Mouse (Mus musculus): ENCODE results near the gene Fbxw4. TPM values are rescaled to one million over a fixed set of nuclear protein-coding genes. Genes with fewer than 3 reads are reported as not detected.
A peak's percentile ranks its signal among the peaks of the same experiment; 100 is the strongest.

Gene Fbxw4
- polyA plus RNA-seq, 1 experiment from 2014 or later, result 8.1 TPM

GRCm38 (mm10) chr19:45586850-45587249 lies 73.3 kb downstream of the Fbxw4 start:
- DNase-seq (peak; percentile 47), ATAC-seq (ENCODE audit: low FRiP score, low TSS enrichment) (no peak)
- Histone ChIP-seq H3K4me3 (replicated peaks; ENCODE audit: low read depth, low read length) (no peak overlapping the region), H3K9me3 (ENCODE audit: control insufficient read depth, low read length) (no peaks in the 10 kb centered on the region), H3K4me2 (ENCODE audit: low read length) (no peak overlapping the region), H3K27ac (replicated peaks; ENCODE audit: low read depth, low read length) (no peak overlapping the region), H3K9ac (replicated peaks; ENCODE audit: low read length) (no peak overlapping the region), H3K4me1 (ENCODE audit: control insufficient read depth, insufficient read depth, low read length) (no peaks in the 10 kb centered on the region), H3K36me3 (ENCODE audit: control insufficient read depth, insufficient read depth, low read length) (peaks cover 8% of the 10 kb centered on the region; the same call in 1 of the 2 replicates), H3K27me3 (ENCODE audit: control insufficient read depth, insufficient read depth, low read length) (peaks cover 7% of the 10 kb centered on the region; the same call in 1 of the 2 replicates)
- WGBS, result 18% methylated on average over 3 of the region's 3 CpGs

- Histone ChIP-seq H3K36me3 (ENCODE audit: control insufficient read depth, insufficient read depth, low read length) (0 out of 2 replicates have a peak, but pooled peaks cover 5% of the 10 kb centered on the region), H3K9ac (replicated peaks; ENCODE audit: low read length) (no peak overlapping the region), H3K9me3 (ENCODE audit: control insufficient read depth, low read length) (no peaks in the 10 kb centered on the region), H3K4me1 (ENCODE audit: control insufficient read depth, insufficient read depth, low read length) (peaks cover 6% of the 10 kb centered on the region; the same call in 1 of the 2 replicates), H3K4me2 (ENCODE audit: low read length) (no peak overlapping the region), H3K27ac (replicated peaks; ENCODE audit: low read depth, low read length) (no peak overlapping the region), H3K27me3 (ENCODE audit: control insufficient read depth, insufficient read depth, low read length) (peaks cover 7% of the 10 kb centered on the region; the same call in 1 of the 2 replicates), H3K4me3 (replicated peaks; ENCODE audit: low read depth, low read length) (no peak overlapping the region)
- 70% methylated on average over 9 of the region's 9 CpGs for WGBS
- ATAC-seq (ENCODE audit: low FRiP score, low TSS enrichment) (no peak), DNase-seq (no peak)
These were observed 75.1 kb downstream of the Fbxw4 start for GRCm38 (mm10) chr19:45584856-45585620.

GRCm38 (mm10) chr19:45583136-45583535 lies 77.0 kb downstream of the Fbxw4 start:
- H3K4me2 ChIP-seq (ENCODE audit: low read length), result no peak overlapping the region
- peaks cover 7% of the 10 kb centered on the region; the same call in 1 of the 2 replicates for H3K27me3 ChIP-seq (ENCODE audit: control insufficient read depth, insufficient read depth, low read length)
- H3K9me3 ChIP-seq (ENCODE audit: control insufficient read depth, low read length), result no peaks in the 10 kb centered on the region
- WGBS, result 88% methylated on average over 6 of the region's 6 CpGs
- H3K4me1 ChIP-seq (ENCODE audit: control insufficient read depth, insufficient read depth, low read length), result peaks cover 9% of the 10 kb centered on the region; the same call in 1 of the 2 replicates
- no peak overlapping the region for H3K9ac ChIP-seq (replicated peaks; ENCODE audit: low read length)
- H3K36me3 ChIP-seq (ENCODE audit: control insufficient read depth, insufficient read depth, low read length), result peaks cover 18% of the 10 kb centered on the region
- no peak overlapping the region for H3K4me3 ChIP-seq (replicated peaks; ENCODE audit: low read depth, low read length)
- DNase-seq (no peak), ATAC-seq (ENCODE audit: low FRiP score, low TSS enrichment) (no peak)
- H3K27ac ChIP-seq (replicated peaks; ENCODE audit: low read depth, low read length), result no peak overlapping the region

GRCm38 (mm10) chr19:45582161-45582560 lies 78.0 kb downstream of the Fbxw4 start:
- WGBS, result 8% methylated on average over 8 of the region's 8 CpGs

GRCm38 (mm10) chr19:45581257-45581656 lies 78.9 kb downstream of the Fbxw4 start:
- no peak overlapping the region for H3K4me3 ChIP-seq (replicated peaks; ENCODE audit: low read depth, low read length)
- peaks cover 32% of the 10 kb centered on the region for H3K36me3 ChIP-seq (ENCODE audit: control insufficient read depth, insufficient read depth, low read length)
- peaks cover 9% of the 10 kb centered on the region; the same call in 1 of the 2 replicates for H3K4me1 ChIP-seq (ENCODE audit: control insufficient read depth, insufficient read depth, low read length)
- H3K9me3 ChIP-seq (ENCODE audit: control insufficient read depth, low read length), result no peaks in the 10 kb centered on the region
- H3K9ac ChIP-seq (replicated peaks; ENCODE audit: low read length), result no peak overlapping the region
- no peak overlapping the region for H3K27ac ChIP-seq (replicated peaks; ENCODE audit: low read depth, low read length)
- no peak overlapping the region for H3K4me2 ChIP-seq (ENCODE audit: low read length)
- ATAC-seq (ENCODE audit: low FRiP score, low TSS enrichment), result no peak
- peak; percentile 55 for DNase-seq
- WGBS, result 61% methylated on average over 3 of the region's 3 CpGs
- H3K27me3 ChIP-seq (ENCODE audit: control insufficient read depth, insufficient read depth, low read length), result peaks cover 6% of the 10 kb centered on the region; the same call in 1 of the 2 replicates

More at GRCm38 (mm10) chr19:45582161-45582560, 78.0 kb downstream of the Fbxw4 start:
- H3K4me1 ChIP-seq (ENCODE audit: control insufficient read depth, insufficient read depth, low read length), result peaks cover 9% of the 10 kb centered on the region; the same call in 1 of the 2 replicates
- DNase-seq (no peak), ATAC-seq (ENCODE audit: low FRiP score, low TSS enrichment) (no peak)
- peaks cover 11% of the 10 kb centered on the region; the same call in 1 of the 2 replicates for H3K27me3 ChIP-seq (ENCODE audit: control insufficient read depth, insufficient read depth, low read length)
- H3K4me2 ChIP-seq (ENCODE audit: low read length), result no peak overlapping the region
- H3K27ac ChIP-seq (replicated peaks; ENCODE audit: low read depth, low read length), result 0 out of 2 replicates have a peak overlapping the region, but pooled peaks have one; percentile 16
- H3K9ac ChIP-seq (replicated peaks; ENCODE audit: low read length), result 0 out of 2 replicates have a peak overlapping the region, but pooled peaks have one; percentile 20
- no peak overlapping the region for H3K4me3 ChIP-seq (replicated peaks; ENCODE audit: low read depth, low read length)
- H3K36me3 ChIP-seq (ENCODE audit: control insufficient read depth, insufficient read depth, low read length), result peaks cover 24% of the 10 kb centered on the region
- no peaks in the 10 kb centered on the region for H3K9me3 ChIP-seq (ENCODE audit: control insufficient read depth, low read length)

GRCm38 (mm10) chr19:45580235-45580634 lies 79.9 kb downstream of the Fbxw4 start:
- Histone ChIP-seq H3K4me3 (replicated peaks; ENCODE audit: low read depth, low read length) (no peak overlapping the region), H3K27ac (replicated peaks; ENCODE audit: low read depth, low read length) (no peak overlapping the region), H3K9ac (replicated peaks; ENCODE audit: low read length) (0 out of 2 replicates have a peak overlapping the region, but pooled peaks have one; percentile 12), H3K4me1 (ENCODE audit: control insufficient read depth, insufficient read depth, low read length) (peaks cover 9% of the 10 kb centered on the region; the same call in 1 of the 2 replicates), H3K9me3 (ENCODE audit: control insufficient read depth, low read length) (no peaks in the 10 kb centered on the region), H3K36me3 (ENCODE audit: control insufficient read depth, insufficient read depth, low read length) (peaks cover 34% of the 10 kb centered on the region), H3K4me2 (ENCODE audit: low read length) (no peak overlapping the region; the same call in 1 of the 2 replicates), H3K27me3 (ENCODE audit: control insufficient read depth, insufficient read depth, low read length) (peaks cover 11% of the 10 kb centered on the region; the same call in 1 of the 2 replicates)
- WGBS, result 8% methylated on average over 12 of the region's 12 CpGs
- peak; percentile 44 for DNase-seq
- ATAC-seq (ENCODE audit: low FRiP score, low TSS enrichment), result peak; percentile 51; the same call in 1 of the 2 replicates

- DNase-seq, result no peak
- H3K4me3 ChIP-seq (replicated peaks; ENCODE audit: low read depth, low read length), result no peak overlapping the region
These were observed 80.7 kb downstream of the Fbxw4 start for GRCm38 (mm10) chr19:45579416-45579815.

GRCm38 (mm10) chr19:45578976-45579375 lies 81.1 kb downstream of the Fbxw4 start:
- Histone ChIP-seq H3K9me3 (ENCODE audit: control insufficient read depth, low read length) (no peaks in the 10 kb centered on the region), H3K9ac (replicated peaks; ENCODE audit: low read length) (no peak overlapping the region), H3K27me3 (ENCODE audit: control insufficient read depth, insufficient read depth, low read length) (peaks cover 11% of the 10 kb centered on the region; the same call in 1 of the 2 replicates), H3K36me3 (ENCODE audit: control insufficient read depth, insufficient read depth, low read length) (peaks cover 38% of the 10 kb centered on the region), H3K4me2 (ENCODE audit: low read length) (no peak overlapping the region), H3K27ac (replicated peaks; ENCODE audit: low read depth, low read length) (no peak overlapping the region), H3K4me1 (ENCODE audit: control insufficient read depth, insufficient read depth, low read length) (peaks cover 9% of the 10 kb centered on the region; the same call in 1 of the 2 replicates), H3K4me3 (replicated peaks; ENCODE audit: low read depth, low read length) (no peak overlapping the region)
- 88% methylated on average over 12 of the region's 12 CpGs for WGBS
- no peak for ATAC-seq (ENCODE audit: low FRiP score, low TSS enrichment)
- no peak for DNase-seq

More at GRCm38 (mm10) chr19:45579416-45579815, 80.7 kb downstream of the Fbxw4 start:
- Histone ChIP-seq H3K9ac (replicated peaks; ENCODE audit: low read length) (no peak overlapping the region), H3K36me3 (ENCODE audit: control insufficient read depth, insufficient read depth, low read length) (peaks cover 38% of the 10 kb centered on the region), H3K27me3 (ENCODE audit: control insufficient read depth, insufficient read depth, low read length) (peaks cover 11% of the 10 kb centered on the region; the same call in 1 of the 2 replicates), H3K27ac (replicated peaks; ENCODE audit: low read depth, low read length) (no peak overlapping the region), H3K4me1 (ENCODE audit: control insufficient read depth, insufficient read depth, low read length) (peaks cover 9% of the 10 kb centered on the region; the same call in 1 of the 2 replicates), H3K4me2 (ENCODE audit: low read length) (no peak overlapping the region), H3K9me3 (ENCODE audit: control insufficient read depth, low read length) (no peaks in the 10 kb centered on the region)
- WGBS, result 86% methylated on average over 7 of the region's 7 CpGs
- no peak for ATAC-seq (ENCODE audit: low FRiP score, low TSS enrichment)

Measured in midbrain, embryonic 14.5 days (tissue).